Mouse (Mus musculus) MEL (cell line): ENCODE measurements at regions not wholly inside any gene's neighbourhood (a gene's known extent, or its start where the extent isn't known, plus 50 kb on each side); places are given as distances from the start of the nearest gene placed in this dataset.

Source experiments
- DNase-seq: peaks from one replicate; pipeline ENCODE4 v3.0.0; 2011; ENCODE audit warnings: low read depth, low spot score
- H3K27ac ChIP-seq: 2 replicates; pipeline ENCODE4 v1.5.1; 2012; ENCODE audit warnings: low read depth, mild to moderate bottlenecking, control low read depth, low read length, moderate library complexity; ENCODE audit not compliant: control insufficient read depth
- H3K27me3 ChIP-seq, 2 experiments: fragments of 150-350 bp in 1 of 2; sonication (generic) in 1 of 2; 2 replicates each; pipeline ENCODE4 v1.6.1; 2012; ENCODE audit warnings: low read length in 2 of 2, mild to moderate bottlenecking in 2 of 2, improper control_type of control experiment in 1 of 2, moderate library complexity in 1 of 2; ENCODE audit not compliant: insufficient read depth in 2 of 2, control insufficient read depth in 1 of 2
- H3K36me3 ChIP-seq, 2 experiments: 2 replicates each; pipeline ENCODE4 v1.6.1; 2012 to 2014; ENCODE audit warnings: low read length in 2 of 2, improper control_type of control experiment in 1 of 2, inconsistent platforms in 1 of 2, mild to moderate bottlenecking in 1 of 2; ENCODE audit not compliant: insufficient read depth in 2 of 2, control insufficient read depth in 1 of 2
- H3K4me1 ChIP-seq, 2 experiments: fragments of 150-350 bp in 1 of 2; sonication (generic) in 1 of 2; 2 replicates each; pipeline ENCODE4 v1.6.1; 2012; ENCODE audit warnings: low read length in 2 of 2, improper control_type of control experiment in 1 of 2, mild to moderate bottlenecking in 1 of 2; ENCODE audit not compliant: insufficient read depth in 2 of 2, control insufficient read depth in 1 of 2
- H3K4me3 ChIP-seq, 2 experiments: fragments of 150-350 bp in 1 of 2; sonication (generic) in 1 of 2; 2 replicates each; pipeline ENCODE4 v1.5.1; 2012; ENCODE audit warnings: low read depth in 2 of 2, low read length in 2 of 2, mild to moderate bottlenecking in 2 of 2, moderate library complexity in 2 of 2, control low read depth in 1 of 2, improper control_type of control experiment in 1 of 2; ENCODE audit not compliant: control insufficient read depth in 1 of 2, insufficient read depth in 1 of 2
- H3K79me2 ChIP-seq: 2 replicates; pipeline ENCODE4 v1.6.1; 2012; ENCODE audit warnings: mild to moderate bottlenecking, low read length, moderate library complexity; ENCODE audit not compliant: control insufficient read depth, poor library complexity, insufficient read depth
- H3K9ac ChIP-seq: 2 replicates; pipeline ENCODE4 v1.6.1; 2012; ENCODE audit warnings: low read depth, mild to moderate bottlenecking, control low read depth, low read length, moderate library complexity; ENCODE audit not compliant: control insufficient read depth, poor library complexity, severe bottlenecking
- H3K9me3 ChIP-seq: fragments of 150-350 bp; sonication (generic); replicated peaks from 2 replicates; pipeline ENCODE4 v1.6.1; 2012; ENCODE audit warnings: mild to moderate bottlenecking, low read length, improper control_type of control experiment, moderate library complexity; ENCODE audit not compliant: insufficient read depth
- BHLHE40 ChIP-seq: IDR thresholded peaks from 2 replicates; pipeline ENCODE4 v1.6.1; 2012; ENCODE audit warnings: low read depth, mild to moderate bottlenecking, inconsistent platforms, low read length, improper control_type of control experiment, borderline replicate concordance
- CHD1 ChIP-seq: IDR thresholded peaks from 2 replicates; pipeline ENCODE4 v1.6.1; 2012; ENCODE audit warnings: low read depth, mild to moderate bottlenecking, inconsistent platforms, low read length, improper control_type of control experiment
- CHD2 ChIP-seq: IDR thresholded peaks from 2 replicates; pipeline ENCODE4 v1.6.1; 2011; ENCODE audit warnings: low read length, improper control_type of control experiment
- CTCF ChIP-seq, 3 experiments: IDR thresholded peaks in 2 of 3; conservative IDR thresholded peaks in 1 of 3; 2 replicates each; pipeline ENCODE4 v1.5.1; 2011 to 2012; ENCODE audit warnings: low read length in 3 of 3, low read depth in 2 of 3, mild to moderate bottlenecking in 2 of 3, improper control_type of control experiment in 1 of 3, inconsistent platforms in 1 of 3, mixed read lengths in 1 of 3, moderate library complexity in 1 of 3; ENCODE audit not compliant: control insufficient read depth in 1 of 3, insufficient read depth in 1 of 3, poor library complexity in 1 of 3, severe bottlenecking in 1 of 3
- EP300 ChIP-seq, 2 experiments: IDR thresholded peaks; 2 replicates each; pipeline ENCODE4 v1.6.1; 2011; ENCODE audit warnings: improper control_type of control experiment in 2 of 2, low read length in 2 of 2, low read depth in 1 of 2, mild to moderate bottlenecking in 1 of 2
- ETS1 ChIP-seq: IDR thresholded peaks from 2 replicates; pipeline ENCODE4 v1.6.1; 2012; ENCODE audit warnings: low read depth, mild to moderate bottlenecking, inconsistent platforms, low read length, improper control_type of control experiment, moderate library complexity
- GABPA ChIP-seq: IDR thresholded peaks from 2 replicates; pipeline ENCODE4 v1.6.1; 2012; ENCODE audit warnings: low read depth, mild to moderate bottlenecking, inconsistent platforms, low read length, improper control_type of control experiment, moderate library complexity
- GATA1 ChIP-seq: IDR thresholded peaks from 2 replicates; pipeline ENCODE4 v1.6.1; 2011; ENCODE audit warnings: low read depth, low read length, improper control_type of control experiment
- HCFC1 ChIP-seq: IDR thresholded peaks from 2 replicates; pipeline ENCODE4 v1.6.1; 2012; ENCODE audit warnings: low read depth, mild to moderate bottlenecking, inconsistent platforms, low read length, improper control_type of control experiment, moderate library complexity
- MAFK ChIP-seq: IDR thresholded peaks from 2 replicates; pipeline ENCODE4 v1.6.1; 2011; ENCODE audit warnings: low read depth, mild to moderate bottlenecking, low read length, improper control_type of control experiment, borderline replicate concordance
- MAZ ChIP-seq: IDR thresholded peaks from 2 replicates; pipeline ENCODE4 v1.6.1; 2012; ENCODE audit warnings: low read depth, mild to moderate bottlenecking, inconsistent platforms, low read length, improper control_type of control experiment
- MEF2A ChIP-seq: IDR thresholded peaks from 2 replicates; pipeline ENCODE4 v1.6.1; 2014; ENCODE audit warnings: low read depth, mild to moderate bottlenecking, inconsistent platforms, low read length, improper control_type of control experiment; ENCODE audit not compliant: poor library complexity, insufficient replicate concordance, severe bottlenecking; ENCODE audit errors: extremely low read depth
- POLR2A ChIP-seq, 2 experiments: IDR thresholded peaks; 2 replicates each; pipeline ENCODE4 v1.6.1; 2011 to 2012; ENCODE audit warnings: low read length in 2 of 2, mild to moderate bottlenecking in 2 of 2, control low read depth in 1 of 2, improper control_type of control experiment in 1 of 2, low read depth in 1 of 2, moderate library complexity in 1 of 2; ENCODE audit not compliant: control insufficient read depth in 1 of 2, insufficient read depth in 1 of 2, poor library complexity in 1 of 2
- POLR2AphosphoS2 ChIP-seq: IDR thresholded peaks from 2 replicates; pipeline ENCODE4 v1.6.1; 2011; ENCODE audit warnings: low read length, improper control_type of control experiment
- POLR2AphosphoS5 ChIP-seq: IDR thresholded peaks from 2 replicates; pipeline ENCODE4 v1.6.1; 2012; ENCODE audit warnings: low read depth, borderline replicate concordance, mild to moderate bottlenecking, inconsistent platforms, low read length, moderate library complexity, mixed read lengths
- RAD21 ChIP-seq: IDR thresholded peaks from 2 replicates; pipeline ENCODE4 v1.6.1; 2011; ENCODE audit warnings: mild to moderate bottlenecking, low read depth, low read length, improper control_type of control experiment
- RCOR1 ChIP-seq: IDR thresholded peaks from 2 replicates; pipeline ENCODE4 v1.6.1; 2012; ENCODE audit warnings: low read depth, mild to moderate bottlenecking, inconsistent platforms, low read length, improper control_type of control experiment
- SIN3A ChIP-seq: IDR thresholded peaks from 2 replicates; pipeline ENCODE4 v1.6.1; 2012; ENCODE audit warnings: low read length, improper control_type of control experiment, inconsistent platforms
- SMC3 ChIP-seq: IDR thresholded peaks from 2 replicates; pipeline ENCODE4 v1.6.1; 2011; ENCODE audit warnings: low read depth, low read length, improper control_type of control experiment
- TAL1 ChIP-seq: IDR thresholded peaks from 2 replicates; pipeline ENCODE4 v1.6.1; 2012; ENCODE audit warnings: mild to moderate bottlenecking, inconsistent platforms, low read length, moderate library complexity, mixed read lengths
- USF1 ChIP-seq: IDR thresholded peaks from 2 replicates; pipeline ENCODE4 v1.6.1; 2014; ENCODE audit warnings: low read depth, mild to moderate bottlenecking, inconsistent platforms, low read length, improper control_type of control experiment, moderate library complexity
- USF2 ChIP-seq, 2 experiments: IDR thresholded peaks; 2 replicates each; pipeline ENCODE4 v1.6.1; 2011 to 2012; ENCODE audit warnings: improper control_type of control experiment in 2 of 2, low read length in 2 of 2, borderline replicate concordance in 1 of 2, inconsistent platforms in 1 of 2, low read depth in 1 of 2, mild to moderate bottlenecking in 1 of 2; ENCODE audit not compliant: insufficient read depth in 1 of 2
- ZC3H11A ChIP-seq: IDR thresholded peaks from 2 replicates; pipeline ENCODE4 v1.6.1; 2012; ENCODE audit warnings: low read depth, mild to moderate bottlenecking, inconsistent platforms, low read length, improper control_type of control experiment
- ZKSCAN1 ChIP-seq: IDR thresholded peaks from 2 replicates; pipeline ENCODE4 v1.6.1; 2012; ENCODE audit warnings: low read depth, mild to moderate bottlenecking, inconsistent platforms, low read length, improper control_type of control experiment, moderate library complexity
- ZMIZ1 ChIP-seq: IDR thresholded peaks from 2 replicates; pipeline ENCODE4 v1.6.1; 2012; ENCODE audit warnings: low read depth, mild to moderate bottlenecking, inconsistent platforms, low read length, improper control_type of control experiment, moderate library complexity
- ZNF384 ChIP-seq: IDR thresholded peaks from 2 replicates; pipeline ENCODE4 v1.6.1; 2012; ENCODE audit warnings: low read depth, mild to moderate bottlenecking, inconsistent platforms, low read length, improper control_type of control experiment

- TF ChIP-seq BHLHE40 = no peak
- no peak for TF ChIP-seq ZKSCAN1
- TF ChIP-seq CHD2 = no peak
- no peak for TF ChIP-seq MEF2A
- TF ChIP-seq ZC3H11A = no peak
- Histone ChIP-seq H3K4me1 (no peaks in the 10 kb centered on the region), H3K9me3 (no peaks in the 10 kb centered on the region), H3K79me2 (no peaks in the 10 kb centered on the region), H3K4me3 (no peak overlapping the region), H3K9ac (no peak overlapping the region), H3K27ac (no peak overlapping the region), H3K36me3 (no peaks in the 10 kb centered on the region), H3K27me3 (no peaks in the 10 kb centered on the region)
- DNase-seq = no peak
Observed at GRCm38 (mm10) chr1:61316736-61317135, 321.9 kb upstream of the Pard3b start.

- DNase-seq = no peak
- Histone ChIP-seq H3K27ac (no peak overlapping the region), H3K9me3 (no peaks in the 10 kb centered on the region), H3K9ac (no peak overlapping the region), H3K4me1 (no peaks in the 10 kb centered on the region), H3K36me3 (no peaks in the 10 kb centered on the region), H3K79me2 (no peaks in the 10 kb centered on the region), H3K4me3 (no peak overlapping the region), H3K27me3 (no peaks in the 10 kb centered on the region)
- TF ChIP-seq ZC3H11A (no peak), POLR2AphosphoS2 (no peak), CHD1 (no peak), ZMIZ1 (no peak), POLR2A (IDR thresholded peaks at IDR 0.05; ENCODE audit: control insufficient read depth in 1 of 2, insufficient read depth in 1 of 2, low read depth in 1 of 2, low read length in 2 of 2, poor library complexity in 1 of 2) (no peak), EP300 (IDR thresholded peaks at IDR 0.05; ENCODE audit: low read depth in 1 of 2, low read length in 2 of 2) (no peak), USF2 (IDR thresholded peaks at IDR 0.05; ENCODE audit: borderline replicate concordance in 1 of 2, insufficient read depth in 1 of 2, low read depth in 1 of 2, low read length in 2 of 2) (no peak), USF1 (no peak), CTCF (IDR thresholded peaks at IDR 0.05 in 2 of 3, conservative IDR thresholded peaks at IDR 0.05 in 1 of 3; ENCODE audit: control insufficient read depth in 1 of 3, insufficient read depth in 1 of 3, low read depth in 2 of 3, low read length in 3 of 3, poor library complexity in 1 of 3, severe bottlenecking in 1 of 3) (no peak), POLR2AphosphoS5 (no peak), GABPA (no peak)
Observed at GRCm38 (mm10) chr1:61318042-61318441, 320.6 kb upstream of the Pard3b start.

DNA sequence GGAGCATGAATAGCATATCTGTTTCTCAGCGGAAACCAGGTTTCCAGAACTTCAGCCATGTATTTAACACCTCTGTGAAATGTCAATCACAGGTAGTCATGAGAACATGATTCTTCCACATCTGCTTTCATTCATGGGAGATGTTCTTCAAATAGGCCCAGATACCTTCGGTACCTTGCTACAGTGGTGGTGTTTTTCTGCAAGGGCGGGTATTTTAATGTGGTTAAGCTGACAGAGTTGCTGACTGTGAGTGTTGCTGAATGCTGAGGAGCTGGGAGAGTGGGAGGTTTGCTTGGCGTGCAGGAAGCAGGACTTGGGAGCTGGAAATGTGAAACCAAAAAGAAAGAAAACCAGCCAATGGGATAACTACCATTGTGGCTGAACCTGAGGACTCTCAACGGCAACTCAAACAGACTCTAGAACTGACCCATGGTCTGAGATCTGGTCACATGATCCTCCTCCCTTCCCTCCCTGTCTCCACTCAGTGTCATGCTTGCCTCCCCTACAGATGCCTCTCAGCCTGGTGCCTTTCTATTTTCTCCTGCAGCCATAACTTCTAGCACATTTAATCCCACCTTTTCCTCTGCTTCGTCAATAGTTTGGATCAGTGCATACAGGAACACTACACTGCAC is 317.0 kb upstream of the Pard3b start:
- H3K9me3 ChIP-seq = no peaks in the 10 kb centered on the region
- no peak overlapping the region for H3K27ac ChIP-seq
- H3K79me2 ChIP-seq = no peaks in the 10 kb centered on the region
- TF ChIP-seq SMC3 (no peak), GATA1 (no peak), SIN3A (no peak), ZNF384 (no peak), ETS1 (no peak), MAFK (no peak), POLR2A (IDR thresholded peaks at IDR 0.05; ENCODE audit: control insufficient read depth in 1 of 2, insufficient read depth in 1 of 2, low read depth in 1 of 2, low read length in 2 of 2, poor library complexity in 1 of 2) (no peak), TAL1 (no peak), ZKSCAN1 (no peak), RCOR1 (no peak), EP300 (IDR thresholded peaks at IDR 0.05; ENCODE audit: low read depth in 1 of 2, low read length in 2 of 2) (no peak), MAZ (no peak), GABPA (no peak), HCFC1 (no peak), RAD21 (no peak), CHD2 (no peak)

More for the DNA sequence above, 317.0 kb upstream of the Pard3b start:
- Histone ChIP-seq H3K4me3 (no peak overlapping the region), H3K27me3 (no peaks in the 10 kb centered on the region), H3K4me1 (no peaks in the 10 kb centered on the region), H3K9ac (no peak overlapping the region), H3K36me3 (no peaks in the 10 kb centered on the region)
- DNase-seq = no peak
